Mouse (Mus musculus): Measurements from ENCODE around the gene Mrpl39. TPM values are rescaled to one million over a fixed set of nuclear protein-coding genes. Genes with fewer than 3 reads are reported as not detected.

The Mrpl39 gene
- polyA plus RNA-seq, 1 experiment: 34.1 TPM

- Histone ChIP-seq H3K27ac (ENCODE audit: insufficient read depth, low read depth, low read length) (no peak overlapping the region), H3K36me3 (ENCODE audit: control insufficient read depth, insufficient read depth, low read length) (no peaks in the 10 kb centered on the region), H3K27me3 (replicated peaks; ENCODE audit: control insufficient read depth, insufficient read depth, low read length) (no peaks in the 10 kb centered on the region), H3K4me3 (ENCODE audit: insufficient read depth, low read depth, low read length) (no peak overlapping the region), H3K4me1 (ENCODE audit: control insufficient read depth, insufficient read depth, low read length) (no peaks in the 10 kb centered on the region)
- TF ChIP-seq CTCF (conservative IDR thresholded peaks at IDR 0.05; ENCODE audit: insufficient read depth, insufficient read length, low read depth, low read length) (peak; percentile 43), POLR2A (IDR thresholded peaks at IDR 0.05; ENCODE audit: low read depth, low read length) (no peak)
- WGBS: 54% methylated on average over 7 of the region's 7 CpGs
- peak; percentile 12 for DNase-seq
Measured at GRCm38 (mm10) chr16:84776089-84776784, 40.7 kb upstream of the Mrpl39 start.

DNA sequence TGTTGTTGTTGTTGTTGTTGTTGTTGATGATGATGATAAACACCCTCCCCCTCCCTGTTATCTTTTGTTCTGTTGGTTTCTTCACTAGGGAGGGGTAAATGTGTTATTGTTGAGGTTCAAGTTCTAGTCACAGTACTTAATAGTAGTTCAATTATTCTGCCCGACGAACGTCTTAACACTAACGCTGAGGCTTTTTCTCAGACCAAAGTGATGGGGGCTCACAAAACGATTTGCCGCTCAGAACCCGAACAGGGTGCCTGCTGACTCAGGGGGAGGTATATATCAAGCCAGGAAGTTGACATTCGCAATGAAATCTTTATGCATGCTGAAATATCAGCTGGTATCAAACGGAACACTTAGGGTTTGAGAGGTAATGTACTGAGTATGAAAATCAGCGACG lies 39.8 kb upstream of the Mrpl39 start:
- TF ChIP-seq POLR2A (IDR thresholded peaks at IDR 0.05; ENCODE audit: low read depth, low read length) (no peak), CTCF (conservative IDR thresholded peaks at IDR 0.05; ENCODE audit: insufficient read depth, insufficient read length, low read depth, low read length) (no peak)
- Histone ChIP-seq H3K27me3 (replicated peaks; ENCODE audit: control insufficient read depth, insufficient read depth, low read length) (no peaks in the 10 kb centered on the region), H3K36me3 (ENCODE audit: control insufficient read depth, insufficient read depth, low read length) (no peaks in the 10 kb centered on the region), H3K27ac (ENCODE audit: insufficient read depth, low read depth, low read length) (no peak overlapping the region), H3K4me1 (ENCODE audit: control insufficient read depth, insufficient read depth, low read length) (no peaks in the 10 kb centered on the region), H3K4me3 (ENCODE audit: insufficient read depth, low read depth, low read length) (0 out of 2 replicates have a peak overlapping the region, but pooled peaks have one; percentile 12)
- 31% methylated on average over 11 of the region's 11 CpGs for WGBS
- DNase-seq: no peak

DNA sequence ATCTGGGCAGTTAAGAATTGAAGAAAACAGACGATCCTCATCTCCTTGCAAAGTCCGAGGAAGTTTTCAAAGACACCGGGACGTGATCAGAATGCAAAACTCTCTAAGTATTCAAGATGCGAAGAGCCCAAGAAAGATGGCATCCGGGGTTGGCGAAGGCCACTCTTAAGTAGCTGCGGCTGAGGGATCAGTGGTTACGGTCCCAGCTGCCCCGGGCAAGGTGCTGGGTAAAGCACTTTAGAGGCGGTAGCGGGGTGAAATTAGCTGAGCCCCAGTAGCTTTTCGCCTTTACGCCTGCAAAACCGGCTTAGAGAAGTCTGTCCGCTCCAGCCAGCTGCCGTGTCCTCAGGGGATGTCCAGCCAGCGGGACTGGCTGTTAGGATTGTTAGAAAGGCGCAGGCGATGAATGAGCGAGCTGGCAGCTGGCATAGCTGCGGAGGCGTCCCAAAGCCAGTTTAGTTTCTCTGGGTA lies 39.3 kb upstream of the Mrpl39 start:
- no peaks in the 10 kb centered on the region for H3K4me1 ChIP-seq (ENCODE audit: control insufficient read depth, insufficient read depth, low read length)
- H3K4me3 ChIP-seq (ENCODE audit: insufficient read depth, low read depth, low read length): peak overlapping the region; percentile 58
- H3K36me3 ChIP-seq (ENCODE audit: control insufficient read depth, insufficient read depth, low read length): no peaks in the 10 kb centered on the region
- H3K27ac ChIP-seq (ENCODE audit: insufficient read depth, low read depth, low read length): no peak overlapping the region
- under 1% methylated on average over 23 of the region's 23 CpGs for WGBS
- no peak for TF ChIP-seq CTCF (conservative IDR thresholded peaks at IDR 0.05; ENCODE audit: insufficient read depth, insufficient read length, low read depth, low read length)
- TF ChIP-seq POLR2A (IDR thresholded peaks at IDR 0.05; ENCODE audit: low read depth, low read length): no peak
- DNase-seq: peak; percentile 23
- no peaks in the 10 kb centered on the region for H3K27me3 ChIP-seq (replicated peaks; ENCODE audit: control insufficient read depth, insufficient read depth, low read length)

DNA sequence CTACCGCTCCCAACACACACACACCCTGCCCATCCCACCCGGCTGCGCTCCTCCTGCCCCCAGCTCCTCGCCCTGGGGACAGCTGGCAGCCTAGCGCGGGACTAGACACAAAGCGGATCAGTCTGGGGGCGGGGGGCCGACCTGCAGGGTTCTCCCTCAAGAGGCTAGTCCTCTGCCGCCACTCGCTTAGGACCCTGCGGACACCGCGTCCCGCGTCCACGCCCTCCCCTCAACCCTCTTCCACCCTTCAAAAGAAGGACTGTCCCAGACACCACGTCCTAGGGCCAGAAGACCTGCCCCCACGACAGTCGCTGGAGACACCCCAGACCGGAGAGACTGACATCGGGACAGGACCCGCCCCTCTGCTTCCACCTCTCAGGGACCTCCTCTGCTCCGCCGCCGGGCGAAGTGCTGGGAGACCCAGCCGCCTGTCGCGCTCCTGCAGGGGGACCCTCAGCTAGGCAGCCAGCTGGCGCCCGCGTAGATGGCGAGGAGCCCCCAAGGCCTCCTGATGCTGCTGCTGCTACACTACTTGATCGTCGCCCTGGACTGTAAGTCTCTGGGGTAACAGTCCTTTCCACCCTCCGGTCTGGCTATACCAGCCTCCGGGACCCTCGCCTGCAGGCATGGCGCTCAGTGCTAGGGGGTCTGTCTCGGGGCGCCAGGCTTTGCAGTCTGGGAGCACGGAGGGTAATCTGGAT lies 38.6 kb upstream of the Mrpl39 start, which contains the start of gene Jam2:
TSS of gene Jam2 (plus strand) at position 121 of the 701 bp plus-strand sequence.
- no peaks in the 10 kb centered on the region for H3K4me1 ChIP-seq (ENCODE audit: control insufficient read depth, insufficient read depth, low read length)
- peak within 1 kb of the TSS; percentile 41; the same call in 1 of the 2 replicates for H3K27ac ChIP-seq (ENCODE audit: insufficient read depth, low read depth, low read length)
- 1% methylated on average over 43 of the region's 43 CpGs for WGBS
- H3K27me3 ChIP-seq (replicated peaks; ENCODE audit: control insufficient read depth, insufficient read depth, low read length): no peaks in the 10 kb centered on the region
- TF ChIP-seq POLR2A (IDR thresholded peaks at IDR 0.05; ENCODE audit: low read depth, low read length) (no peak), CTCF (conservative IDR thresholded peaks at IDR 0.05; ENCODE audit: insufficient read depth, insufficient read length, low read depth, low read length) (no peak)
- H3K36me3 ChIP-seq (ENCODE audit: control insufficient read depth, insufficient read depth, low read length): no peaks in the 10 kb centered on the region
- peak; percentile 72 for DNase-seq
- peak within 1 kb of the TSS; percentile 58 for H3K4me3 ChIP-seq (ENCODE audit: insufficient read depth, low read depth, low read length)

DNA sequence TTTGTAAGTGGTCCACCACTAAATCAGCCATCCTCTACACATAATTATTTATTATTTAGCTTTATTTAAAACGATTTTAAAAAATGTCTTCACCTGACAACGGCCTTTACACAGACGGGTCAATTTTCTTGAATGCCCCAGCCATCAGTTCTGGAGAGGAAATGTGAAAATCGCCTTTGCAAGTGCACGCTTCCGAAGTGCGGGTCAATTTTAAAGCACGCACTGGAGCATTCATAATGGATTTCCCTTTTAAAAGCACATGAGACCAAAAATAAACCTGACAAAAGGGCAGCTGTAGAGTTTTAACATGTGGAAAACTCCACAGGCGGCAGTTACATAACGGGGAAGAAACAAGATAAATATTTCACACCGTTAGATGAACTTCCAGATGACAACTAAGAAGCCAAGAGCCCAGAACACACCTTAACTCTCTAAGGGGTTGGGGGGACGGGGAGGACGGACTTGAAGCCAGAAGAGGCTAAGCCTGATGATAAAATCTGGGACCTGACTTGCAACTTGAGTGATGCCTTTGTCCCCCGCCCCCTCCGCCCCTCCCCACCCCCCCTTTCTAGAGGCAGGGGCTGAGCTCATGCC lies 37.8 kb upstream of the Mrpl39 start:
- no peak for TF ChIP-seq POLR2A (IDR thresholded peaks at IDR 0.05; ENCODE audit: low read depth, low read length)
- no peak for TF ChIP-seq CTCF (conservative IDR thresholded peaks at IDR 0.05; ENCODE audit: insufficient read depth, insufficient read length, low read depth, low read length)
- 4% methylated on average over 14 of the region's 15 CpGs for WGBS
- DNase-seq: peak; percentile 14

GRCm38 (mm10) chr16:84772496-84773267 lies 37.1 kb upstream of the Mrpl39 start:
- Histone ChIP-seq H3K4me3 (ENCODE audit: insufficient read depth, low read depth, low read length) (no peak overlapping the region), H3K36me3 (ENCODE audit: control insufficient read depth, insufficient read depth, low read length) (no peaks in the 10 kb centered on the region), H3K4me1 (ENCODE audit: control insufficient read depth, insufficient read depth, low read length) (no peaks in the 10 kb centered on the region), H3K27me3 (replicated peaks; ENCODE audit: control insufficient read depth, insufficient read depth, low read length) (no peaks in the 10 kb centered on the region), H3K27ac (ENCODE audit: insufficient read depth, low read depth, low read length) (no peak overlapping the region)
- DNase-seq: no peak
- WGBS: 41% methylated on average over 8 of the region's 8 CpGs
- TF ChIP-seq POLR2A (IDR thresholded peaks at IDR 0.05; ENCODE audit: low read depth, low read length): no peak
- TF ChIP-seq CTCF (conservative IDR thresholded peaks at IDR 0.05; ENCODE audit: insufficient read depth, insufficient read length, low read depth, low read length): no peak

More for the DNA sequence above, 37.8 kb upstream of the Mrpl39 start:
- H3K27ac ChIP-seq (ENCODE audit: insufficient read depth, low read depth, low read length): no peak overlapping the region
- no peaks in the 10 kb centered on the region for H3K27me3 ChIP-seq (replicated peaks; ENCODE audit: control insufficient read depth, insufficient read depth, low read length)
- peak overlapping the region; percentile 2; the same call in 1 of the 2 replicates for H3K4me3 ChIP-seq (ENCODE audit: insufficient read depth, low read depth, low read length)
- H3K36me3 ChIP-seq (ENCODE audit: control insufficient read depth, insufficient read depth, low read length): no peaks in the 10 kb centered on the region
- H3K4me1 ChIP-seq (ENCODE audit: control insufficient read depth, insufficient read depth, low read length): no peaks in the 10 kb centered on the region

Data from kidney, adult 2 months (tissue).